Mouse (Mus musculus): Measurements from ENCODE around the gene Rrp9.

DNA sequence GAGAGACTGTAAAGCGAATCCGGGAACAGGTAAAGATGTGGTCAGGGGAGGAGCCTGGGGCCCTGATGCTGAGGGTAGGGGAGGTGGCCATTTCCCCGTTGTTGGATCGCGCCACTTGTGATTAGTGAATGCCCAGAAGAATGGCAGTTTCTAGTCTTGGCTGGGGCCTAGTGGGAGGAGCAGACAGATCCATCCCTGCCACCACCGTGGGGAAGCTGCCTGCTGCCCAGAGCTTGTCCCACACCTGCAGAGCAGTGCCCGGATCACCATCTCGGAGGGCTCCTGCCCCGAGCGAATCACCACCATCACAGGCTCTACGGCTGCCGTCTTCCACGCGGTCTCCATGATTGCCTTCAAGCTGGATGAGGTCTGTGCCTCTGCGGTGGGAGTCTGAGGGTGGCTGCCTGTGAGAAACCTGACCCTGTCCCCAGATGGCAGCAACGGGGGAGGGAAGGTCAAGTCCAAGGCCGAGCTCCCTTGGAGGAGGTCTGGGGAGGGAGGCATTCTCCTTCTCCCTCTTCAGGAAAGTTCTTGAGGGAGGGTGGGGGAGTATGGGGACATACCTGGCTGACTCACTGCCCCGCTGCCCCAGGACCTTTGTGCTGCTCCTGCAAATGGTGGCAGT is 15.2 kb upstream of the Rrp9 start:
- TF ChIP-seq EP300 (IDR thresholded peaks at IDR 0.05; ENCODE audit: low read depth) (no peak), CTCF (IDR thresholded peaks at IDR 0.05; ENCODE audit: low read depth) (no peak)

All from liver, postnatal 0 days (tissue).